Mouse (Mus musculus): Measurements from ENCODE around the gene G530012D18Rik. TPM values are rescaled to one million over a fixed set of nuclear protein-coding genes. Genes with fewer than 3 reads are reported as not detected.
"Not testable (repeated sequence)": the region's sequence is repeated elsewhere in the genome, so short reads cannot be mapped to it uniquely, and the experiment has no call there.

G530012D18Rik gene
- total RNA-seq (2014; fragmentation: Nextera tagmentation), result not detected in 2 replicates
- 0.76 TPM in 1 of 2 replicates, not detected in the other for total RNA-seq (2017)
- polyA plus RNA-seq (2012), result not detected in 2 replicates

- not testable (repeated sequence) for ATAC-seq (ENCODE audit: extremely low read depth, insufficient number of reproducible peaks, low FRiP score, poor library complexity, severe bottlenecking); DNase-seq (ENCODE audit: low spot score); H3K9me3 ChIP-seq (replicated peaks); H3K4me3 ChIP-seq (ENCODE audit: low read depth, low read length); H3K27me3 ChIP-seq (ENCODE audit: insufficient read depth, low read length); H3K36me3 ChIP-seq (replicated peaks); H3K4me1 ChIP-seq (ENCODE audit: insufficient read depth, low read depth, low read length)
Measured at GRCm38 (mm10) chr1:85575376-85575775, at the start of gene G530012D18Rik. TSS of gene G530012D18Rik (plus strand) at chr1:85575676.

- H3K4me3 ChIP-seq (ENCODE audit: low read depth, low read length); ATAC-seq (ENCODE audit: extremely low read depth, insufficient number of reproducible peaks, low FRiP score, poor library complexity, severe bottlenecking); H3K27me3 ChIP-seq (ENCODE audit: insufficient read depth, low read length); H3K9me3 ChIP-seq (replicated peaks); DNase-seq (ENCODE audit: low spot score); H3K36me3 ChIP-seq (replicated peaks); H3K4me1 ChIP-seq (ENCODE audit: insufficient read depth, low read depth, low read length): not testable (repeated sequence)
Measured at GRCm38 (mm10) chr1:85526401-85526800, 49.1 kb upstream of the G530012D18Rik start.

GRCm38 (mm10) chr1:85528451-85529110 is 46.9 kb upstream of the G530012D18Rik start:
- H3K36me3 ChIP-seq (replicated peaks); DNase-seq (ENCODE audit: low spot score); H3K9me3 ChIP-seq (replicated peaks); H3K27me3 ChIP-seq (ENCODE audit: insufficient read depth, low read length); H3K4me1 ChIP-seq (ENCODE audit: insufficient read depth, low read depth, low read length); H3K4me3 ChIP-seq (ENCODE audit: low read depth, low read length); ATAC-seq (ENCODE audit: extremely low read depth, insufficient number of reproducible peaks, low FRiP score, poor library complexity, severe bottlenecking): not testable (repeated sequence)

GRCm38 (mm10) chr1:85543818-85544217 is 31.7 kb upstream of the G530012D18Rik start:
- ATAC-seq (ENCODE audit: extremely low read depth, insufficient number of reproducible peaks, low FRiP score, poor library complexity, severe bottlenecking); H3K36me3 ChIP-seq (replicated peaks); H3K4me3 ChIP-seq (ENCODE audit: low read depth, low read length); H3K9me3 ChIP-seq (replicated peaks); H3K27me3 ChIP-seq (ENCODE audit: insufficient read depth, low read length); H3K4me1 ChIP-seq (ENCODE audit: insufficient read depth, low read depth, low read length); DNase-seq (ENCODE audit: low spot score): not testable (repeated sequence)

GRCm38 (mm10) chr1:85546442-85546841 is 29.0 kb upstream of the G530012D18Rik start:
- not testable (repeated sequence) for H3K4me3 ChIP-seq (ENCODE audit: low read depth, low read length); H3K9me3 ChIP-seq (replicated peaks); H3K4me1 ChIP-seq (ENCODE audit: insufficient read depth, low read depth, low read length); ATAC-seq (ENCODE audit: extremely low read depth, insufficient number of reproducible peaks, low FRiP score, poor library complexity, severe bottlenecking); H3K27me3 ChIP-seq (ENCODE audit: insufficient read depth, low read length); DNase-seq (ENCODE audit: low spot score); H3K36me3 ChIP-seq (replicated peaks)

GRCm38 (mm10) chr1:85555261-85555660 is 20.2 kb upstream of the G530012D18Rik start:
- H3K9me3 ChIP-seq (replicated peaks); DNase-seq (ENCODE audit: low spot score); H3K4me3 ChIP-seq (ENCODE audit: low read depth, low read length); H3K27me3 ChIP-seq (ENCODE audit: insufficient read depth, low read length); ATAC-seq (ENCODE audit: extremely low read depth, insufficient number of reproducible peaks, low FRiP score, poor library complexity, severe bottlenecking); H3K4me1 ChIP-seq (ENCODE audit: insufficient read depth, low read depth, low read length); H3K36me3 ChIP-seq (replicated peaks): not testable (repeated sequence)

- not testable (repeated sequence) for H3K4me1 ChIP-seq (ENCODE audit: insufficient read depth, low read depth, low read length); H3K27me3 ChIP-seq (ENCODE audit: insufficient read depth, low read length); H3K9me3 ChIP-seq (replicated peaks); DNase-seq (ENCODE audit: low spot score); ATAC-seq (ENCODE audit: extremely low read depth, insufficient number of reproducible peaks, low FRiP score, poor library complexity, severe bottlenecking); H3K4me3 ChIP-seq (ENCODE audit: low read depth, low read length); H3K36me3 ChIP-seq (replicated peaks)
Measured at GRCm38 (mm10) chr1:85573554-85573953, 1.9 kb upstream of the G530012D18Rik start.

GRCm38 (mm10) chr1:85578372-85579010 is 3.0 kb downstream of the G530012D18Rik start:
- H3K9me3 ChIP-seq (replicated peaks); H3K4me3 ChIP-seq (ENCODE audit: low read depth, low read length); H3K4me1 ChIP-seq (ENCODE audit: insufficient read depth, low read depth, low read length); DNase-seq (ENCODE audit: low spot score); H3K27me3 ChIP-seq (ENCODE audit: insufficient read depth, low read length); H3K36me3 ChIP-seq (replicated peaks); ATAC-seq (ENCODE audit: extremely low read depth, insufficient number of reproducible peaks, low FRiP score, poor library complexity, severe bottlenecking): not testable (repeated sequence)

GRCm38 (mm10) chr1:85579199-85580147 is 4.0 kb downstream of the G530012D18Rik start:
- not testable (repeated sequence) for ATAC-seq (ENCODE audit: extremely low read depth, insufficient number of reproducible peaks, low FRiP score, poor library complexity, severe bottlenecking); H3K4me1 ChIP-seq (ENCODE audit: insufficient read depth, low read depth, low read length); H3K36me3 ChIP-seq (replicated peaks); H3K4me3 ChIP-seq (ENCODE audit: low read depth, low read length); H3K27me3 ChIP-seq (ENCODE audit: insufficient read depth, low read length); H3K9me3 ChIP-seq (replicated peaks); DNase-seq (ENCODE audit: low spot score)

- ATAC-seq (ENCODE audit: extremely low read depth, insufficient number of reproducible peaks, low FRiP score, poor library complexity, severe bottlenecking), result peak; percentile 34
- not testable (repeated sequence) for H3K4me1 ChIP-seq (ENCODE audit: insufficient read depth, low read depth, low read length)
Measured at GRCm38 (mm10) chr1:85580148-85580534, 4.7 kb downstream of the G530012D18Rik start.

GRCm38 (mm10) chr1:85580578-85580977 is 5.1 kb downstream of the G530012D18Rik start:
- H3K36me3 ChIP-seq (replicated peaks); DNase-seq (ENCODE audit: low spot score); H3K4me1 ChIP-seq (ENCODE audit: insufficient read depth, low read depth, low read length); H3K4me3 ChIP-seq (ENCODE audit: low read depth, low read length); H3K9me3 ChIP-seq (replicated peaks); ATAC-seq (ENCODE audit: extremely low read depth, insufficient number of reproducible peaks, low FRiP score, poor library complexity, severe bottlenecking); H3K27me3 ChIP-seq (ENCODE audit: insufficient read depth, low read length): not testable (repeated sequence)

More at GRCm38 (mm10) chr1:85580148-85580534, 4.7 kb downstream of the G530012D18Rik start:
- not testable (repeated sequence) for H3K27me3 ChIP-seq (ENCODE audit: insufficient read depth, low read length); H3K36me3 ChIP-seq (replicated peaks); H3K9me3 ChIP-seq (replicated peaks); DNase-seq (ENCODE audit: low spot score); H3K4me3 ChIP-seq (ENCODE audit: low read depth, low read length)

All from G1E (cell line).